Mouse (Mus musculus) embryonic facial prominence, embryonic 13.5 days (tissue): ENCODE measurements around the gene Zbtb34. TPM values are rescaled to one million over a fixed set of nuclear protein-coding genes. Genes with fewer than 3 reads are reported as not detected.

Experiments used
- ATAC-seq: fragments of 200-750 bp; cut with Nextera tagmentation; 2 replicates; pipeline ENCODE4 v1.8.0; 2017; ENCODE audit warnings: low read depth; ENCODE audit not compliant: insufficient number of reproducible peaks, insufficient read depth, low FRiP score, low TSS enrichment
- H3K27ac ChIP-seq: fragments of 300-500 bp; sonication (generic); 2 replicates; pipeline ENCODE4 v1.5.1; 2015; ENCODE audit warnings: moderate library complexity, mild to moderate bottlenecking, inconsistent platforms
- H3K27me3 ChIP-seq: fragments of 300-500 bp; sonication (generic); 2 replicates; pipeline ENCODE4 v1.6.1; 2015; ENCODE audit warnings: mild to moderate bottlenecking, inconsistent platforms
- H3K36me3 ChIP-seq: fragments of 300-500 bp; sonication (generic); 2 replicates; pipeline ENCODE4 v1.6.1; 2015; ENCODE audit warnings: mild to moderate bottlenecking, inconsistent platforms
- H3K4me1 ChIP-seq: fragments of 300-500 bp; sonication (generic); 2 replicates; pipeline ENCODE4 v1.6.1; 2015; ENCODE audit warnings: inconsistent platforms
- H3K4me2 ChIP-seq: fragments of 300-500 bp; sonication (generic); 2 replicates; pipeline ENCODE4 v1.6.1; 2015; ENCODE audit warnings: moderate library complexity, mild to moderate bottlenecking, inconsistent platforms
- H3K4me3 ChIP-seq: fragments of 300-500 bp; sonication (generic); 2 replicates; pipeline ENCODE4 v1.5.1; 2015; ENCODE audit warnings: mild to moderate bottlenecking, inconsistent platforms
- H3K9ac ChIP-seq: fragments of 300-500 bp; sonication (generic); 2 replicates; pipeline ENCODE4 v1.6.1; 2015; ENCODE audit warnings: mild to moderate bottlenecking, inconsistent platforms
- H3K9me3 ChIP-seq: fragments of 300-500 bp; sonication (generic); 2 replicates; pipeline ENCODE4 v1.6.1; 2016; ENCODE audit warnings: inconsistent platforms
- WGBS: fragments of 180-500 bp; shearing (Covaris S2); methylation state at CpG from one replicate; pipeline ENCODE4 v1.1.7; 2015; ENCODE audit warnings: mixed read lengths; 5-methylcytosine and 5-hydroxymethylcytosine counted together
- polyA plus RNA-seq: library from polyadenylated mRNA; unstranded; fragments of >200 nt; fragmentation: Nextera tagmentation; extraction: Ambion mirVana; gene quantifications from 2 replicates; pipeline ENCODE4 v1.2.1, GENCODE M21; 2015

The Zbtb34 gene
- polyA plus RNA-seq, 1 experiment from 2014 or later: 7.6 TPM

DNA sequence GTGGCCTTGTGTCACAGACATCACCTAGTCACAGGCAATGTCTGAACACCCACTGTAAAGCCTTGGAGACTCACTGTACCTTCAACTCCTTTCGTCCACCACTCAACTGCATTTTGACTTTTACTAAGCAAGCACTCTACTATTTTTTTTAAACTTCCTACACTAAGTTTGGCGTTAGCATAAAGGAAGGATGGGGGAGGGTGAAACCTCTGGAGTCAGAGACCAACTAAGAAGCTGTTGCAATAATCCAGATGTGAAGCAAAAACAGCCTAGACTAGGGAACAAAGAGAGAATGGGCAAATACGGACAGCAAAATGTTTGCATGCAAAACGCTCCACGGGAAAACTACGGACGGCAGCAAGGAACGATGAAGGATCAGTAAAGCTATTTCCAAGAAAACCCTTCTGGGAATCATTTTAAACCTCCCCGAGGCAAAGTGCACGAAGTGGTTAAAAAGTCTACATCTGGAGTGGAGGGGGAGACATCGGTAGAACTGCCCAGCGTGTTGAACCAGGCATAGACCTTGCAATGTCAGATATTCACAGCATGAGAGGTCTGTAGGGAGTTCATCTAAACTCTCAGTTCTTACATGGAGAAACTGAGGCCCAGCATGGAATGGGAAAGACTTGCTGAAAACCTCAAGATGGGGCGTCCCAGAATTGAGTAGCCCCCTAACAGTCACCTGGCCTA is 898 bp downstream of the Zbtb34 start:
- Histone ChIP-seq H3K9ac (peak overlapping the region; percentile 98), H3K9me3 (no peaks in the 10 kb centered on the region), H3K36me3 (peaks cover 16% of the 10 kb centered on the region), H3K4me2 (peak overlapping the region; percentile 75), H3K4me1 (peaks cover 38% of the 10 kb centered on the region), H3K4me3 (peak overlapping the region; percentile 99), H3K27ac (peak overlapping the region; percentile 86), H3K27me3 (no peaks in the 10 kb centered on the region)
- no peak for ATAC-seq
- WGBS: 3% methylated on average over 13 of the region's 13 CpGs

- no peaks in the 10 kb centered on the region for H3K27me3 ChIP-seq
Measured at GRCm38 (mm10) chr2:33429339-33429738, 1.8 kb downstream of the Zbtb34 start.

DNA sequence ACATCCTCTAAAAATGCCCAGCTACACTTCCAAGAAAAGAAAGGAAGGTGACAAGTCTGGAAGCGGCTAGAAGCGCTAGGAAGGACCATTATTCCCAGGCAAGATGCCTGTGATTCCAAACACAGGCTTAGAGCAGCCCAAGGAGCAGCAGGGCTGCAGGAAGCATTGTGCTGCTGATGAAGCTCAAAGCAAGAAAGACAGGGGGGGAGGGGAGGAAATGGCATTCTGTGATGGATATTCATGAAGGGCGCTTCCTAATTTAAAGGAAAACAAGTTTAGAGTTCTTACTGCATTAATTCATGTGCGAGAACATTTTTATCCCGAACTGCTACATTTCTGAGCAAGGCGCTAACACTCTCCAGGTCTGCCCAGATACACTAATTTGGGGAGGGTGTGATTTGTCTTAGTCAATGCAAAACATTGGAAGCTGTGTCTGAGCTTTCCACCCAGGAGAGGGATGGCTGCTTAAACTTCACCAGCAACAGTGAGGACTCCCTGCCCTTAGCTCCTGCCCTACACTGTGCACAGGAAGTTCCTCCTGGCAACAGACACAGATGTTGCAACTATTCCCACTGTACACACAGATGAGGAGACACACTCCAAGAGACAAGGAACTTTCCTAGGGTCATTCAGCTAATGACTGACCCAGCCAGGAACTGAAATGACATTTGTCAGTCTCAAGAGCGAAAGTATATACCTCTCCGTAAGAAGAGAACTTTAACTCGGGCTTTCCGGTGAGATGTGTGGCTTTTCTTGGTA is 4.3 kb downstream of the Zbtb34 start:
- 70% methylated on average over 10 of the region's 10 CpGs for WGBS
- H3K27me3 ChIP-seq: no peaks in the 10 kb centered on the region
- peaks cover 35% of the 10 kb centered on the region for H3K36me3 ChIP-seq
- no peak overlapping the region for H3K27ac ChIP-seq
- no peak overlapping the region for H3K9ac ChIP-seq
- ATAC-seq: no peak
- H3K4me3 ChIP-seq: no peak overlapping the region
- no peak overlapping the region for H3K4me2 ChIP-seq
- no peaks in the 10 kb centered on the region for H3K9me3 ChIP-seq
- peaks cover 35% of the 10 kb centered on the region for H3K4me1 ChIP-seq

More at GRCm38 (mm10) chr2:33429339-33429738, 1.8 kb downstream of the Zbtb34 start:
- peak overlapping the region; percentile 98 for H3K9ac ChIP-seq
- 36% methylated on average over 6 of the region's 6 CpGs for WGBS
- no peak for ATAC-seq
- peaks cover 21% of the 10 kb centered on the region for H3K36me3 ChIP-seq
- peak overlapping the region; percentile 86 for H3K27ac ChIP-seq
- H3K4me1 ChIP-seq: peaks cover 35% of the 10 kb centered on the region
- H3K9me3 ChIP-seq: no peaks in the 10 kb centered on the region
- peak overlapping the region; percentile 75 for H3K4me2 ChIP-seq
- H3K4me3 ChIP-seq: peak overlapping the region; percentile 99

- Histone ChIP-seq H3K27me3 (no peaks in the 10 kb centered on the region), H3K9me3 (no peaks in the 10 kb centered on the region), H3K4me1 (peaks cover 8% of the 10 kb centered on the region; the same call in 1 of the 2 replicates), H3K27ac (no peak overlapping the region), H3K4me3 (no peak overlapping the region), H3K36me3 (peaks cover 23% of the 10 kb centered on the region), H3K9ac (no peak overlapping the region), H3K4me2 (no peak overlapping the region)
- 80% methylated on average over 4 of the region's 4 CpGs for WGBS
- ATAC-seq: no peak
Measured at GRCm38 (mm10) chr2:33417454-33417853, 13.7 kb downstream of the Zbtb34 start.

- 90% methylated on average over 13 of the region's 13 CpGs for WGBS
- Histone ChIP-seq H3K9me3 (no peaks in the 10 kb centered on the region), H3K9ac (no peak overlapping the region), H3K36me3 (peaks cover 36% of the 10 kb centered on the region), H3K4me2 (no peak overlapping the region), H3K27ac (no peak overlapping the region), H3K4me1 (peaks cover 8% of the 10 kb centered on the region; the same call in 1 of the 2 replicates), H3K4me3 (no peak overlapping the region), H3K27me3 (no peaks in the 10 kb centered on the region)
- ATAC-seq: no peak
Measured at GRCm38 (mm10) chr2:33414019-33414418, 17.1 kb downstream of the Zbtb34 start.

DNA sequence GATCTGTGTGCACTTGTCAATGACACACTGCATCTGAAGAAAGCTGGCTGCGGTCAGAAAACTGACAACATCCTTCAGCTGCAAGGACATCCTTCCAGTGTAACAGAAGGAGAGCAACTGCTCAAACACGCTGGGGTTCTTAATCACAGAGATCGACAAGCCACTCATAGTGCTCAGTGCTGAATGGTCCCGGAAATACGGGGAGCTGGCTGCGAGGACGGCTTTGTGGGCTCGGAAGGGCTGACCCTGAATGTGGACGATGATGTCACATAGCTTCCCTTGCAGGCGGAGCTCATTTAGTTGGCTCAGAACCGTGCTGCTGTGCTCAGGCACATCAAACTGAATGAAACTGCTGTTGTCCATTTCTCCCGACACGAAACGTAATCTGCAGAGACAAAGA is 19.0 kb downstream of the Zbtb34 start:
- Histone ChIP-seq H3K4me1 (0 out of 2 replicates have a peak, but pooled peaks cover 4% of the 10 kb centered on the region), H3K27ac (no peak overlapping the region), H3K4me3 (no peak overlapping the region), H3K4me2 (no peak overlapping the region), H3K27me3 (no peaks in the 10 kb centered on the region), H3K9ac (no peak overlapping the region), H3K36me3 (peaks cover 41% of the 10 kb centered on the region), H3K9me3 (no peaks in the 10 kb centered on the region)
- ATAC-seq: no peak
- WGBS: 85% methylated on average over 14 of the region's 14 CpGs

- no peak overlapping the region for H3K9ac ChIP-seq
- 73% methylated on average over 4 of the region's 4 CpGs for WGBS
- H3K9me3 ChIP-seq: no peaks in the 10 kb centered on the region
- no peak overlapping the region for H3K27ac ChIP-seq
- no peak overlapping the region for H3K4me3 ChIP-seq
- no peak for ATAC-seq
- no peaks in the 10 kb centered on the region for H3K4me1 ChIP-seq
- no peak overlapping the region for H3K4me2 ChIP-seq
- peaks cover 12% of the 10 kb centered on the region for H3K36me3 ChIP-seq
- no peaks in the 10 kb centered on the region for H3K27me3 ChIP-seq
Measured at GRCm38 (mm10) chr2:33403511-33404003, 27.6 kb downstream of the Zbtb34 start.

DNA sequence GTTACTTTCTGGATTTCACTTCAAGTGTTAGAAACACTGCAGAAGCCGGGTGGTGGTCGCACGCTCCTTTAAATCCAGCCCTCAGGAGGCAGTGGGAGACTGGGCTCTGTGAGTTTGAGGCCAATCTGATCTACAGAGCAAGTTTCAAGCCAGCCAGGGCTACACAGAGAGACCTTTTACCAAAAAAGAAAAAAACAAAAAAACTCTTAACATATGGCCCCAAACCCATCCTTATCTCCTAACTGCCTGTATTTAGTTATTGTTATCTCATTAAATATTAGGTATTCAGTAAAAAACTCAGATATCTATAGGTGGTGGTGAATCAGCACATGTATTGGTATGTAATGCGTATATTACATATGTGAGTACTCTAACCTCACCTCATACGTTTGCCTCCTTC is 28.5 kb downstream of the Zbtb34 start:
- Histone ChIP-seq H3K9ac (no peak overlapping the region), H3K27ac (no peak overlapping the region), H3K9me3 (no peaks in the 10 kb centered on the region), H3K4me3 (no peak overlapping the region), H3K36me3 (peaks cover 7% of the 10 kb centered on the region; the same call in 1 of the 2 replicates), H3K27me3 (no peaks in the 10 kb centered on the region), H3K4me1 (no peaks in the 10 kb centered on the region), H3K4me2 (no peak overlapping the region)
- ATAC-seq: no peak
- WGBS: 62% methylated on average over 5 of the region's 5 CpGs

GRCm38 (mm10) chr2:33402236-33402635 is 28.9 kb downstream of the Zbtb34 start:
- WGBS: 34% methylated on average over 7 of the region's 7 CpGs

DNA sequence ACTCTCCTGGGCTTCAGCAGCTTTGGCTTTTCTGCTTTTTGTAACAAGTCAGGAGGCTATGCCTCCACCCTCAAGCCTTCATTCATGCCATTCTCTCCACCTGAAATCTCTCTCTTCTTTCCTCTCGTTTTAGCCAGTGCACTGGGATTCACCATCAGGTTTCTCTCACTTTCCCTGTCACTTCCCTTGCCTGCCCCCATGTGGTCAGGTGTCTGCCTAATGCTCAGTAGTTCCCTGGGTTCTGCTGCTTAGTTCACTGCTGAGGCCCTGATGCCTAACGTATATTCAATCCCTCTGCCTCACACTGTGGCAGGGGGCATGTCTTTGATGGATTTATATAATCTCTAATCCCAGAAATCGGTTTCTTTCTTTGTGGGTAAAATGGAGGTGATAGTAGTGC is 29.9 kb downstream of the Zbtb34 start:
- Histone ChIP-seq H3K4me2 (no peak overlapping the region), H3K27me3 (no peaks in the 10 kb centered on the region), H3K27ac (no peak overlapping the region), H3K9ac (no peak overlapping the region), H3K9me3 (no peaks in the 10 kb centered on the region), H3K36me3 (peaks cover 4% of the 10 kb centered on the region; the same call in 1 of the 2 replicates), H3K4me1 (no peaks in the 10 kb centered on the region), H3K4me3 (no peak overlapping the region)
- ATAC-seq: no peak
- WGBS: 42% methylated on average over 3 of the region's 3 CpGs

More at GRCm38 (mm10) chr2:33402236-33402635, 28.9 kb downstream of the Zbtb34 start:
- H3K27me3 ChIP-seq: no peaks in the 10 kb centered on the region
- no peak overlapping the region for H3K9ac ChIP-seq
- H3K4me3 ChIP-seq: no peak overlapping the region
- H3K36me3 ChIP-seq: peaks cover 7% of the 10 kb centered on the region; the same call in 1 of the 2 replicates
- no peak overlapping the region for H3K27ac ChIP-seq
- no peak for ATAC-seq
- no peaks in the 10 kb centered on the region for H3K9me3 ChIP-seq
- no peaks in the 10 kb centered on the region for H3K4me1 ChIP-seq
- no peak overlapping the region for H3K4me2 ChIP-seq

DNA sequence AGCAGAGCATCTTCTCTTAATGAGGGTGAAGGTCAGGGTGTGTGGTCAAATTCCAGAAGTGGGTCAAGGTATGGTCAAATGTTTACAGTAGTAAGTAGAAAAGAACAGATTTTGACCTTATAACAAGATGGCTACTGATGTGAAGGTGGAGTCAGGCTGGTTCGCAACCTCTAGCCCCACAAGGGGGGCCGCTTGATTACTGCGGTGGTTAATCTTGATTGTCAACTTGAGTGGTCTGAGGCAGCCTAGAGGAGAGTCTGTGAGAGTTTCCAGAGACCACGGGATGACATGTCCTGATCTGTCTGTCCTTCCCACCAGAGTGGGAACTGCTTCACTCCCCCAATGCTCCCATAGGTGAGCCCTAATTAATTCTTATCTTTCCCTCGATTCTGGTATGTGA is 30.6 kb downstream of the Zbtb34 start:
- Histone ChIP-seq H3K4me3 (no peak overlapping the region), H3K4me1 (no peaks in the 10 kb centered on the region), H3K36me3 (peaks cover 4% of the 10 kb centered on the region; the same call in 1 of the 2 replicates), H3K4me2 (no peak overlapping the region), H3K9ac (no peak overlapping the region), H3K27ac (no peak overlapping the region), H3K27me3 (no peaks in the 10 kb centered on the region), H3K9me3 (no peaks in the 10 kb centered on the region)
- 77% methylated on average over 5 of the region's 5 CpGs for WGBS
- ATAC-seq: no peak
